Mouse (Mus musculus) frontal cortex, postnatal 25 days (tissue): ENCODE data around the gene Man1a2.

Source experiments
- DNase-seq, 2 experiments: peaks; one replicate each; pipeline ENCODE4 v3.0.0; 2022; ENCODE audit warnings: low spot score in 2 of 2

Man1a2 gene

GRCm38 (mm10) chr3:100685087-100685762, at the start of gene Man1a2:
Gene Man1a2 (minus strand): TSS chr3:100685503.
- peak; percentile 67 to 70 for DNase-seq

DNA sequence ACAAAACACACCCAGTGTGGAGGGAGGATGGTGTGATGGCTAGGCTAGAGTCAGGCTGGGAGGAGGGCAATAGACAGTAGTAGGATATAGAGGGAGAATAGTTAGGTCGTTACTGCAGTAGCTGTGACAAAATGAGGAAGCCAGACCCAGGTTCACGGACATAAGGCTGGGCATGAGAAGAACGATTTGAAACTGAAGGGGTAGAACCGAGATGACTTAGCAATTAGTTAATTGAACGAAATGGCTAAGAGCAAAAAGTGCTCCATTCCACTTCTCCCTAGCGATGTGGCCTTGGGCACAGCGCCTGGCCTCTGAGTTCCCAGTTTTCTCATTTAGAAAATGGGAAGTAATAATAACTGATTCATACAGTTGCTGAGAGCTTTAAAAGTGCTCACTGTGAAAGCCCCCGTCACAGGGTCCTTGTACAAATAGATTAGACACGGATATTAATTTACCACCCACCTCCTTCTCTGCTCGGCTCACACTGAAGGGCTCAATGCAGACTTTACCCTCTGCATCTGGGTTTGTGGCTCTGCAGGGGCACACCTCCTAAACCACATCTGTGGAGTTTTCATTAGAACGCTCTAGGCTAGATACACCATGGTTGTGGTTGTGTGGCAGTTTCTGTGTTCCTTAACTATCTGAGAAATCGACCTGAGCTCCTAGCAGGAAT, 49.3 kb upstream of the Man1a2 start:
- no peak for DNase-seq

DNA sequence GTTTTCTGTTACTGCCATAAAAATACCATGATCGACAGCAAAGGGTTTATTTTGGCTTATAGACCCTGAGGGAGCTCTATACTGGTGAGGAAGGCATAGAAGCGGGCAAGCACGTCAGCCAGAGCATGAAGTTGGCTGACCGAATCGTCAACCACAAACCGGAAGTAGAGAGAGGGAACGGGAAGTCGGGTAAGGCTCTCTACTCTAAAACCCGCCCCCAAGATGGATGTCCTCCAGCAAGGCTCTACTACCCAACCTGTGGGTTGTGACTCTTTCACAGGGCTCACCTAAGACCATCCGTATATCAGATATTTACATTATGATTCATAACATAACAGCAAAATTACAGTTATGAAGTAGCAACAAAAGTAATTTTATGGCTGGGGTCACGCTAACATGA, 46.6 kb upstream of the Man1a2 start:
- no peak for DNase-seq

GRCm38 (mm10) chr3:100731347-100731746, 46.0 kb upstream of the Man1a2 start:
- no peak for DNase-seq

GRCm38 (mm10) chr3:100728008-100728712, 42.9 kb upstream of the Man1a2 start:
- DNase-seq = no peak

GRCm38 (mm10) chr3:100725960-100726674, 40.8 kb upstream of the Man1a2 start:
- no peak for DNase-seq

DNA sequence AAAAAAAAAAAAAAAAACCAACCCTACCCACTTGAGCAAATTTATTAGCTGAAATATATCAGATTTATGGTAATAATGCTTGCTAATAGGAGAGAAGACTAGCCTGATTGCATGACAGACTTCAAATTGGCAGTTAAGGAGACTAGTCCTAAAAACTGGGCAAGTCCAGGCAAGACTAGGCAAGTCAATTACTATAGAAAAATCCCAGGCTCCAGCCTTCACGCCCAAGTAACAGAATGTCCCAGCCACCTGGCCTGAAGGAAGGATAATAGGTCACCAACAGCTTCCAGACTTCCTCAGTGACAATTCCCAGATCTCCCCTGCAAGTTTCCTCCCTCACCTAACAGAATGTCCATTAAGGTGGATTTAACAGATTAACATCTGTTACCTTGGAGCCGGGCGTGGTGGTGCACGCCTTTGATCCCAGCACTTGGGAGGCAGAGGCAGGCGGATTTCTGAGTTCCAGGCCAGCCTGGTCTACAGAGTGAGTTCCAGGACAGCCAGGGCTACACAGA, 35.5 kb upstream of the Man1a2 start:
- no peak for DNase-seq

DNA sequence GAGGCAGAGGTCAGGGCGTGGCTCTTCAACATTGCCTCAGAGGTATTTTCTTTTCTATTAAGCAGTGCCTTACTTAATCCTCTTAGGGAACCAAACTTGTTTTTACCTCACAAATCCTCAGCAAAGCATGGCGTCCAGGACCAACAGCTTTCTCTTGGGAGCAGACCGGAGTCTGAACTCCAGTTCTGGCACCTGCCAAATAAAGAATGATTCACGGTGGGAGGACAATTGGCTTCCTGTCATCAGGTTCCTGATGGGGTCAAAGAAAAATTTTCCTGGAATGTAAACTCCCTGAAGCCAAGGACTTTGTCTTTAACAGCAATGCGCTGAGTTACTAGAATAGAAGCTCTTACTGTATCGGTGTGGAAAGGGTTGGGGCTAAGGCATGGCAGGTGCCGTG, 30.9 kb upstream of the Man1a2 start:
- DNase-seq = no peak

GRCm38 (mm10) chr3:100715367-100715766, 30.1 kb upstream of the Man1a2 start:
- DNase-seq = no peak

DNA sequence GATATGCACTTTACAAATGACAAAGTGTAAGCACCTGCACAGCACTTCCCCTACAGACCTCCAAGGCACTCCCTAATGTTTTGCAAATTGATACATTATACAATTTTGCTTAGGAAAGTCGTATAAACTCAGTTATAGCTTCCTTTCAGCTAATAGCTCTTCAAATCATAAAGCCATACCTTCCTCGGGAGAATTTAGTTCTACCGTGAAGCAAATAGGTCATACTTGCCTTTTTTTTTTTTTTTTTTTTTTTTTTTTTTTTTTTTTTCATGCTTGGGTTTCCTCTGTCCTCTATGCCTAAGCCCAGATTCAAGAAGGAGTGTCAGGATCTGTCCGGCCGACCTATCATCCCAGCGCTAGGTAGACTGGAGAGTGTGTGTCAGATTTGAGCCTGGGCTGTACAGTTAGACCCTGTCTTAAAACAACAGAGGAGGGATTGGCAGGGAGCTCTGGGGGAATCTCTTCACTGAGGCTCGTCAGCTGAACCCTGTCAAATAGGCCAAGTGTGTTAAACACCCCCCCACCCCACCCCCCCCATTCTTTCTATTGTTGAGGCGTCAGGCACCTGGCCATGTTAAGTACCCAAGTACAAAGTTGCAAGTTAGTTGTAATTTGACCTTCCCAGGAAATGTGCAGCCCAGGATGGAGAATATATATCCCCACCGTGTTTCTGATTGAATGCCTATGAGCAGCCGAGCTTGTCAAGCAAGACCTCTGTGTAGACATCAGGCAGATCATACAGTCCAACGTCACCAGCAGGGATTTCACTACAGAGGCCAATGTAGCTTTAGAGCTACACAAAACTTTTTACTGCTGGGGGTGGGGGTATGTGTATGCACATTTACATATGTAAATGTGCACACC, 28.1 kb upstream of the Man1a2 start:
- DNase-seq = no peak

DNA sequence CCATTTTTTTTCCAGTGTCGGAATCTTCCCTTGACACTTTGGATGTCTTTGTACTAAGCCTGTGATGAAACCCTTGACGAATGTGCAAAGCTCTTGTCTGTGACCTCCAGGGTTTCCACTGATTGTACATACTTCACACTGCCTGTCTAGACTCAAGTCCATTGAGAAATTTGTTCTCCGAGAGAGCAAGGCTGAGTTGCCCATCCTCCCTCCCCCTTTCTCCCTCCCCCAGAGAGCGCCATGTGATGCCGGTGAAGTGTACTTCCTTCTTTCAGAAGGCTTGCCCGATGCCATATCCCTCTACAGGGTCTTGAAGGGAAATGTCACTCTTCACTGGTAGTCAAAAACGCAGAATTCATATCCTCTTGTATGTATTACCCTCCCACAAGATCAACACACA, 26.8 kb upstream of the Man1a2 start:
- DNase-seq = no peak

- no peak for DNase-seq
Observed at GRCm38 (mm10) chr3:100711486-100711885, 26.2 kb upstream of the Man1a2 start.

GRCm38 (mm10) chr3:100707117-100707516, 21.8 kb upstream of the Man1a2 start:
- no peak for DNase-seq

- DNase-seq = no peak
Observed at GRCm38 (mm10) chr3:100705128-100705667, 19.9 kb upstream of the Man1a2 start.

DNA sequence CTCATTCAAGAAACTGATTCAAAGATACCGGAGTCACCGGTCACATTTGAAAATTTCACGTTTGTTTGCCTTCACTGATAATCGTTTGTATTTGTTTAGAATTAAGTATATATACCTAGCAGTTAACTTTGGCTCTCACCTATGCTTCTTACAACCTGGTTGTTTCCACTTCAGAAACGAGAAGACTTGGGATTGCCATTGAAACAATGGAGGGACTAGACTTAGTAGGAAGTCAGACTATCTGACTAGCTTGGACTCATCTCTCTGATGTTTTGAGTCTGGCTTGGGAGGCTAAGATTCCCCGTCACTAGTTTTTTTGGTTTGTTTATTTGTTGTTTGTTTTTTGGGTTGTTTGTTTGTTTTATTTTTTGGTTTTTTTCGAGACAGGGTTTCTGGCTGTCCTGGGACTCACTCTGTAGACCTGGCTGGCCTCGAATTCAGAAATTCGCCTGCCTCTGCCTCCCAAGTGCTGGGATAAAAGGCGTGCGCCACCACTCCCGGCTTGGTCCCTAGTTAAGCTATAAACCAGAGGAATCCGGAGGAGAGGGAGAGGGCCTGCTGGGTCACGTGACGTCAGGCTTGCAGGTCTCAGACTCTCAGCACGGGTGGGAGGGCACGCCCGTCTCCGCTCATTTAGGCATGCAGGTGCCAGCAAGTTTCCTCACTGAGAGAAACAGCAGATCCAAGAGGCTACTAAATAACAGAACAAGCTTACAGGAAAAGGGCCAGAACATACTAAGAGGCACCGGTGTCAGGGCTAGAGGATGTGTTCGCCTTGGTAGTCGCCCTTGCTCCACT, 18.7 kb upstream of the Man1a2 start:
- DNase-seq = no peak

GRCm38 (mm10) chr3:100702875-100703846, 17.9 kb upstream of the Man1a2 start:
- DNase-seq = no peak

DNA sequence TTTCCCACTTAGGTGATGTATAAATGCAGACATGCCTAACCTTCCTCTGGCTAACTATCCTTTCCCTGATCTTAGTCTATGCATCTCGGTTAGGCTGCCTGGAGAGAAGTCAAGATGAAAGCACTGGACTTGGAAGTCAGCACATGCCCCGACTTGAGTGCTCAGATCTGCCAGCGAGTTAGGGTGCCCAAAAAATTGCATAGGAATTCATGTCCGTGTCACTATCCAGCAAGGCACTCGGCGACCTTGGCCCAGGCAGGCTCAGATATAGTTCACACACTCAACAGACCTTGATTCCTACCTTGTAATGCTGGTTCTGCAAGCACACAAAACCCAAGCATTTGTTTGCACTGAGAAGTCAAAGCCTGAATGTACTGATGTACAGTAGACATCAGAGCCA, 3.4 kb upstream of the Man1a2 start:
- no peak for DNase-seq

- no peak for DNase-seq
Observed at GRCm38 (mm10) chr3:100686756-100687155, 1.5 kb upstream of the Man1a2 start.
